ENCODE assay signal across 9 mouse cellular contexts in the genomic region with DNA sequence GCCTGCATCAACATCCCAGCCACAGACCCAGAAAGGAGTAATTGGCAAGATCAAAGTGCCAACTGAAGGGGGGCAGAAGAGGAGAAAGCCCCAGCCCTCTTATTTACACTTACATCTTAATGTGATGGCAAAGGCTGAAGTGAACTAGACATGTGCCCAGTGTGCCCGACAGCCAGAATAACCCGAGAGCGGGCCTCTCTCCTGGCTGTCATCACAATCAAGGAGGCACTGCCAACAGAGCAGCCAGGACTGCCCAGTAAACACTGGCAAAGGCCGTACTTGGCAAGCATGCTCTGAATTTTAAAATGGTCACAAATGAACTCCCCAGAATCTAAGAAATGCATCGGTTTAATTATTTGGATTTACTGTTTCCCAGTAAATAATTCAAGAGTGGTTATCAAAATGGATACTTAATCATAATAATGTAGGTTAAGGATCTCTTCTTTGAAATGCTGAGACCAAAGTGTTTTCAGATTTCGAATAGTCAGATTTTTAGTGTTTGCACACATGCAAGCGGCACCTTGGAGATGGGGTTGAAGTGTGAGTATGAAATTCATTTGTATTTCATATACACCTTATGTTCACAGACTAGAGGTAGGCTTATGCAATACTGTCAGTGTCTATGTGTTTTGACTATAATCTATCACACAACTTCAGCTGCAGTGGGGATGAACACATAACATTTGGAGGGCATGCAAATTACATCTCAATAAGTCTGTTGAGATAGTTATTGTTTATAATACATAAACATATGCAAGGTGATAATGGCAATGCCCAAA.
DNase-seq lines count a peak whose midpoint lies in the region; ATAC-seq and TF ChIP-seq lines count a peak whose summit lies in the region.
"Had no signal": no experiment of that assay in that cellular context is flagged by ENCODE, and none has a peak within 500 bp of the region (broad histone marks: within the 10 kb centered on the region; RNA-seq: fewer than 3 reads in every experiment).

No protein-coding gene starts in this region.

- no peak for TF ChIP-seq POLR2A in liver, adult 2 months (IDR thresholded peaks at IDR 0.05; ENCODE audit: extremely low read depth, insufficient read depth, low read length)

- no peaks in the 10 kb centered on the region for H3K27me3 ChIP-seq in liver, adult 2 months (ENCODE audit: control insufficient read depth, insufficient read depth, low read length)
- no peaks in the 10 kb centered on the region for H3K27me3 ChIP-seq in midbrain, embryonic 16.5 days (ENCODE audit: control insufficient read depth, insufficient read depth, low read depth, low read length)
- no peaks in the 10 kb centered on the region for H3K27me3 ChIP-seq in intestine, postnatal 0 days (replicated peaks; ENCODE audit: control insufficient read depth, insufficient read depth, low read length)

- no peaks in the 10 kb centered on the region for H3K79me2 ChIP-seq in liver, adult 2 months (ENCODE audit: control insufficient read depth, insufficient read depth, low read length)

- H3K4me3 ChIP-seq in liver, adult 2 months (ENCODE audit: insufficient read depth, low read depth, low read length), result no peak overlapping the region
- H3K4me3 ChIP-seq in midbrain, embryonic 16.5 days (ENCODE audit: low read depth, low read length), result no peak overlapping the region
- H3K4me3 ChIP-seq in intestine, postnatal 0 days (ENCODE audit: low read depth, low read length), result no peak overlapping the region

- no peaks in the 10 kb centered on the region for H3K36me3 ChIP-seq in liver, adult 2 months (ENCODE audit: control insufficient read depth, insufficient read depth, low read length)
- no peaks in the 10 kb centered on the region for H3K36me3 ChIP-seq in midbrain, embryonic 16.5 days (ENCODE audit: control insufficient read depth, insufficient read depth, low read length)
- no peaks in the 10 kb centered on the region for H3K36me3 ChIP-seq in intestine, postnatal 0 days (ENCODE audit: control insufficient read depth, insufficient read depth)

- H3K27ac ChIP-seq in liver, adult 2 months (replicated peaks; ENCODE audit: insufficient read depth, low read depth, low read length), result no peak overlapping the region
- no peak overlapping the region for H3K27ac ChIP-seq in midbrain, embryonic 16.5 days (ENCODE audit: low read length)
- H3K27ac ChIP-seq in intestine, postnatal 0 days (ENCODE audit: low read depth, low read length), result no peak overlapping the region

- no peak for TF ChIP-seq CTCF in liver, adult 2 months (IDR thresholded peaks at IDR 0.05; ENCODE audit: low read depth, low read length)
- TF ChIP-seq CTCF in intestine, postnatal 0 days (IDR thresholded peaks at IDR 0.05; ENCODE audit: low read depth), result no peak

- peaks cover 1% of the 10 kb centered on the region; the same call in 1 of the 2 replicates for H3K4me1 ChIP-seq in liver, adult 2 months (ENCODE audit: control insufficient read depth, insufficient read depth, low read length)
- peaks cover 16% of the 10 kb centered on the region for H3K4me1 ChIP-seq in midbrain, embryonic 16.5 days (ENCODE audit: control insufficient read depth, insufficient read depth, low read length)
- no peaks in the 10 kb centered on the region for H3K4me1 ChIP-seq in intestine, postnatal 0 days (replicated peaks; ENCODE audit: control insufficient read depth, insufficient read depth, low read length)

- no peak overlapping the region for H3K9ac ChIP-seq in liver, adult 2 months (ENCODE audit: low read depth, low read length)
- no peak overlapping the region for H3K9ac ChIP-seq in midbrain, embryonic 16.5 days (ENCODE audit: low read depth, low read length)
- H3K9ac ChIP-seq in intestine, postnatal 0 days (ENCODE audit: low read depth, low read length), result no peak overlapping the region

- peak; percentile 53 for DNase-seq in adrenal gland, postnatal 10 days
- no peak for DNase-seq in adrenal gland, postnatal 4 days (ENCODE audit: low spot score in 2 of 2)
- peak; percentile 77 for DNase-seq in liver, adult 2 months (ENCODE audit: extremely low read depth, low read depth, low spot score)
- no peak for DNase-seq in liver
- peak; percentile 44 to 64 for DNase-seq in heart, adult 9 months (ENCODE audit: low spot score in 2 of 2)
- DNase-seq in yolk sac, embryonic 10.5 days (ENCODE audit: low spot score), result no peak
- DNase-seq: lung, postnatal 10 days had no signal

- WGBS in liver, adult 2 months, result 39% methylated on average over 7 of the region's 7 CpGs
- WGBS in midbrain, embryonic 16.5 days, result 61% methylated on average over 7 of the region's 7 CpGs
- 83% methylated on average over 7 of the region's 7 CpGs for WGBS in intestine, postnatal 0 days

- H3K9me3 ChIP-seq in midbrain, embryonic 16.5 days (replicated peaks; ENCODE audit: control insufficient read depth, low read length, poor library complexity, severe bottlenecking), result no peaks in the 10 kb centered on the region
- no peaks in the 10 kb centered on the region for H3K9me3 ChIP-seq in intestine, postnatal 0 days (ENCODE audit: control insufficient read depth)

- H3K4me2 ChIP-seq in midbrain, embryonic 16.5 days (ENCODE audit: low read length), result no peak overlapping the region
- no peak overlapping the region for H3K4me2 ChIP-seq in intestine, postnatal 0 days (replicated peaks; ENCODE audit: low read depth)

- peak; percentile 90 for ATAC-seq in midbrain, embryonic 16.5 days
- ATAC-seq in intestine, postnatal 0 days, result no peak

Comparison
In these comparisons a context has a peak if more than half of its experiments do, and no peak if none do; other contexts are left out.
1. DNase-seq: peak in adrenal gland, postnatal 10 days (single experiment), liver, adult 2 months (single experiment) and heart, adult 9 months (2 of 2); none in adrenal gland, postnatal 4 days (0 of 2), liver (single experiment) and yolk sac, embryonic 10.5 days (single experiment).